Mouse (Mus musculus): Measurements from ENCODE around the gene Prnd.

The Prnd gene

GRCm38 (mm10) chr2:131950598-131951095 lies at the start of gene Prnd:
Gene Prnd (plus strand): TSS chr2:131950861.
- DNase-seq (ENCODE audit: low read depth, low spot score): peak; percentile 46

- no peak for DNase-seq (ENCODE audit: low read depth, low spot score)
Observed at GRCm38 (mm10) chr2:131902423-131902822, 48.2 kb upstream of the Prnd start.

GRCm38 (mm10) chr2:131902867-131903266 lies 47.8 kb upstream of the Prnd start:
- DNase-seq (ENCODE audit: low read depth, low spot score): peak; percentile 50

GRCm38 (mm10) chr2:131905025-131905424 lies 45.6 kb upstream of the Prnd start:
- no peak for DNase-seq (ENCODE audit: low read depth, low spot score)

- no peak for DNase-seq (ENCODE audit: low read depth, low spot score)
Observed at GRCm38 (mm10) chr2:131905776-131906175, 44.9 kb upstream of the Prnd start.

- no peak for DNase-seq (ENCODE audit: low read depth, low spot score)
Observed at GRCm38 (mm10) chr2:131906266-131906665, 44.4 kb upstream of the Prnd start.

- no peak for DNase-seq (ENCODE audit: low read depth, low spot score)
Observed at GRCm38 (mm10) chr2:131906846-131907245, 43.8 kb upstream of the Prnd start.

- no peak for DNase-seq (ENCODE audit: low read depth, low spot score)
Observed at GRCm38 (mm10) chr2:131907311-131907710, 43.4 kb upstream of the Prnd start.

- DNase-seq (ENCODE audit: low read depth, low spot score): no peak
Observed at GRCm38 (mm10) chr2:131908351-131908861, 42.3 kb upstream of the Prnd start.

- DNase-seq (ENCODE audit: low read depth, low spot score): no peak
Observed at GRCm38 (mm10) chr2:131908906-131909305, 41.8 kb upstream of the Prnd start.

- peak; percentile 91 for DNase-seq (ENCODE audit: low read depth, low spot score)
Observed at GRCm38 (mm10) chr2:131909683-131910572, 40.7 kb upstream of the Prnd start, which contains the start of the genes Prnp and Prn. Gene Prnp (plus strand): TSS chr2:131909928. Gene Prn (plus strand): TSS chr2:131909957.

- DNase-seq (ENCODE audit: low read depth, low spot score): no peak
Observed at GRCm38 (mm10) chr2:131910847-131911246, 39.8 kb upstream of the Prnd start.

- DNase-seq (ENCODE audit: low read depth, low spot score): no peak
Observed at GRCm38 (mm10) chr2:131911341-131911740, 39.3 kb upstream of the Prnd start.

- no peak for DNase-seq (ENCODE audit: low read depth, low spot score)
Observed at GRCm38 (mm10) chr2:131912526-131913258, 38.0 kb upstream of the Prnd start.

- DNase-seq (ENCODE audit: low read depth, low spot score): no peak
Observed at GRCm38 (mm10) chr2:131932275-131932902, 18.3 kb upstream of the Prnd start.

- no peak for DNase-seq (ENCODE audit: low read depth, low spot score)
Observed at GRCm38 (mm10) chr2:131933013-131933412, 17.6 kb upstream of the Prnd start.

GRCm38 (mm10) chr2:131933598-131933997 lies 17.1 kb upstream of the Prnd start:
- no peak for DNase-seq (ENCODE audit: low read depth, low spot score)

GRCm38 (mm10) chr2:131934243-131934642 lies 16.4 kb upstream of the Prnd start:
- no peak for DNase-seq (ENCODE audit: low read depth, low spot score)

GRCm38 (mm10) chr2:131935390-131936105 lies 15.1 kb upstream of the Prnd start:
- DNase-seq (ENCODE audit: low read depth, low spot score): peak; percentile 85

GRCm38 (mm10) chr2:131936410-131936809 lies 14.3 kb upstream of the Prnd start:
- DNase-seq (ENCODE audit: low read depth, low spot score): no peak

Data from R1 (cell line).